ENCODE assay signal across 22 mouse cellular contexts in genomic region chr11:95448346-95448745, GRCm38 (mm10).
"Had no signal": no experiment of that assay in that cellular context is flagged by ENCODE, and none has a peak within 500 bp of the region (broad histone marks: within the 10 kb centered on the region; RNA-seq: fewer than 3 reads in every experiment).

No protein-coding gene starts in this region.

- H3K36me3 ChIP-seq: midbrain, embryonic 12.5 days; midbrain, embryonic 15.5 days; neural tube, embryonic 15.5 days; stomach, embryonic 15.5 days had no signal

- H3K27me3 ChIP-seq: limb, embryonic 12.5 days; limb, embryonic 15.5 days; midbrain, embryonic 12.5 days; midbrain, embryonic 15.5 days; neural tube, embryonic 12.5 days; neural tube, embryonic 15.5 days; stomach, embryonic 15.5 days had no signal

- DNase-seq: kidney, adult 2 months; kidney, postnatal 25 days; left cerebral cortex, postnatal 4 days; liver, postnatal 0 days; lung, embryonic 14.5 days; right cerebral cortex, adult 18-20 months; right cerebral cortex, postnatal 14 days; right cerebral cortex, postnatal 4 days; thymus, postnatal 36 days had no signal

- H3K4me2 ChIP-seq: limb, embryonic 12.5 days; limb, embryonic 15.5 days; liver, embryonic 11.5 days; lung, embryonic 14.5 days; midbrain, embryonic 12.5 days; midbrain, embryonic 15.5 days; neural tube, embryonic 12.5 days; neural tube, embryonic 15.5 days; stomach, embryonic 15.5 days had no signal

- ATAC-seq: intestine, postnatal 0 days; liver, postnatal 0 days; lung, postnatal 0 days; midbrain, embryonic 15.5 days had no signal

- H3K27ac ChIP-seq: kidney, postnatal 0 days; limb, embryonic 12.5 days; limb, embryonic 15.5 days; liver, embryonic 14.5 days; macrophage; midbrain, embryonic 12.5 days; midbrain, embryonic 15.5 days; neural tube, embryonic 12.5 days; neural tube, embryonic 15.5 days; stomach, embryonic 15.5 days had no signal

- H3K9me3 ChIP-seq: limb, embryonic 12.5 days; limb, embryonic 15.5 days; midbrain, embryonic 12.5 days; midbrain, embryonic 15.5 days; neural tube, embryonic 12.5 days; neural tube, embryonic 15.5 days; stomach, embryonic 15.5 days had no signal

- H3K4me1 ChIP-seq: limb, embryonic 12.5 days; limb, embryonic 15.5 days; neural tube, embryonic 15.5 days; stomach, embryonic 15.5 days had no signal

- H3K9ac ChIP-seq: limb, embryonic 12.5 days; limb, embryonic 15.5 days; liver, embryonic 14.5 days; liver, postnatal 0 days; lung, embryonic 14.5 days; midbrain, embryonic 12.5 days; midbrain, embryonic 15.5 days; neural tube, embryonic 12.5 days; neural tube, embryonic 15.5 days; stomach, embryonic 15.5 days had no signal

- H3K4me3 ChIP-seq: limb, embryonic 12.5 days; limb, embryonic 15.5 days; midbrain, embryonic 12.5 days; midbrain, embryonic 15.5 days; neural tube, embryonic 12.5 days; neural tube, embryonic 15.5 days; stomach, embryonic 15.5 days had no signal
